Mouse (Mus musculus) hindbrain, embryonic 11.5 days (tissue): Measurements from ENCODE around the gene Slc29a1. TPM values are rescaled to one million over a fixed set of nuclear protein-coding genes. Genes with fewer than 3 reads are reported as not detected.
"Not testable (repeated sequence)": the region's sequence is repeated elsewhere in the genome, so short reads cannot be mapped to it uniquely, and the experiment has no call there.

ENCODE experiments used
- ATAC-seq: fragments of 200-750 bp; cut with Nextera tagmentation; 2 replicates; pipeline ENCODE4 v1.8.0; 2017; ENCODE audit warnings: mild to moderate bottlenecking, moderate TSS enrichment, moderate library complexity; ENCODE audit not compliant: low FRiP score
- DNase-seq: peaks from one replicate; pipeline ENCODE4 v3.0.0-alpha.2; 2015; ENCODE audit warnings: low spot score
- H3K27ac ChIP-seq: fragments of 300-500 bp; sonication (generic); 2 replicates; pipeline ENCODE4 v1.5.1; 2014; ENCODE audit warnings: mild to moderate bottlenecking, low read depth, low read length
- H3K27me3 ChIP-seq: fragments of 300-500 bp; sonication (generic); 2 replicates; pipeline ENCODE4 v1.6.1; 2014; ENCODE audit warnings: mild to moderate bottlenecking, low read length, moderate library complexity, mixed read lengths; ENCODE audit not compliant: control insufficient read depth, insufficient read depth
- H3K36me3 ChIP-seq: fragments of 300-500 bp; sonication (generic); 2 replicates; pipeline ENCODE4 v1.6.1; 2014; ENCODE audit warnings: mild to moderate bottlenecking, low read length, moderate library complexity, mixed read lengths; ENCODE audit not compliant: control insufficient read depth, insufficient read depth
- H3K4me1 ChIP-seq: fragments of 300-500 bp; sonication (generic); replicated peaks from 2 replicates; pipeline ENCODE4 v1.6.1; 2014; ENCODE audit warnings: low read length, mixed read lengths; ENCODE audit not compliant: control insufficient read depth, insufficient read depth
- H3K4me2 ChIP-seq: fragments of 300-500 bp; sonication (generic); replicated peaks from 2 replicates; pipeline ENCODE4 v1.6.1; 2014; ENCODE audit warnings: mild to moderate bottlenecking, low read depth, low read length
- H3K4me3 ChIP-seq: fragments of 300-500 bp; sonication (generic); 2 replicates; pipeline ENCODE4 v1.5.1; 2014; ENCODE audit warnings: low read depth, low read length
- H3K9ac ChIP-seq: fragments of 300-500 bp; sonication (generic); 2 replicates; pipeline ENCODE4 v1.6.1; 2014; ENCODE audit warnings: low read depth, low read length
- H3K9me3 ChIP-seq: fragments of 300-500 bp; sonication (generic); 2 replicates; pipeline ENCODE4 v1.6.1; 2016; ENCODE audit warnings: low read length; ENCODE audit not compliant: control insufficient read depth
- WGBS: fragments of 180-500 bp; shearing (Covaris S2); extraction: QIAGEN DNeasy Blood & Tissue Kit; methylation state at CpG from one replicate; pipeline ENCODE4 v1.1.7; 2014; 5-methylcytosine and 5-hydroxymethylcytosine counted together
- polyA plus RNA-seq: library from polyadenylated mRNA; unstranded; fragments of >200 nt; fragmentation: Nextera tagmentation; extraction: Ambion mirVana; gene quantifications from 2 replicates; pipeline ENCODE4 v1.2.1, GENCODE M21; 2014

The Slc29a1 gene
- polyA plus RNA-seq, 1 experiment from 2014 or later: 48.0 TPM

GRCm38 (mm10) chr17:45629861-45630694 is 30.7 kb upstream of the Slc29a1 start:
- peak overlapping the region; percentile 54; the same call in 1 of the 2 replicates for H3K27ac ChIP-seq
- H3K27me3 ChIP-seq: no peaks in the 10 kb centered on the region
- H3K4me2 ChIP-seq: peak overlapping the region; percentile 68
- peak; percentile 84 for ATAC-seq
- no peaks in the 10 kb centered on the region for H3K9me3 ChIP-seq
- H3K9ac ChIP-seq: peak overlapping the region; percentile 57
- DNase-seq: peak; percentile 80
- peaks cover 4% of the 10 kb centered on the region for H3K4me1 ChIP-seq
- H3K4me3 ChIP-seq: peak overlapping the region; percentile 32
- 2% methylated on average over 32 of the region's 34 CpGs for WGBS
- no peaks in the 10 kb centered on the region for H3K36me3 ChIP-seq

- Histone ChIP-seq H3K36me3 (no peaks in the 10 kb centered on the region), H3K4me3 (no peak overlapping the region), H3K27me3 (no peaks in the 10 kb centered on the region), H3K9ac (no peak overlapping the region), H3K4me2 (no peak overlapping the region; the same call in 1 of the 2 replicates), H3K27ac (no peak overlapping the region), H3K4me1 (peaks cover 4% of the 10 kb centered on the region), H3K9me3 (no peaks in the 10 kb centered on the region)
- 68% methylated on average over 13 of the region's 13 CpGs for WGBS
- ATAC-seq (0 out of 2 replicates have a peak, but pooled peaks have one; percentile 14), DNase-seq (peak; percentile 41)
Measured at GRCm38 (mm10) chr17:45628885-45629855, 29.8 kb upstream of the Slc29a1 start.

DNA sequence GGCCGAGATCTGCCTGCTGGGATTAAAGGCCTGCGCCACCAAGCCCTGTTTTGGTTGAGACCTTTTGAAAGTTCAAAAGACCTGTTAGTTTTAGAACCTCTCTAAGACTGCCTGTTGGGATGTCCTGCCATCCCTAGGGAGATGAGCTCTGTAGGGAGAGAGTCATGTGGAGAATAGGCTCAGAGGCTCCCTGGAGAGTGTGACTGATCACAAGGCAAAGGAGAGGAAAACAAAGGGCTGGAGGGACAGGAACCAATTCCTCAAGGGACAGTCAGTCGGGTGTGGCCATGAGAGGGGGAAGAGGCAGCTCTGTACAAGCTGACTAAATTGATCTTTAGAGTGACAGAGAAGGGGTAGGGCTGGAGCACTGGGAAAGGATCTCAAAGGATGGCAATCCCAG is 28.8 kb upstream of the Slc29a1 start:
- Histone ChIP-seq H3K27me3 (no peaks in the 10 kb centered on the region), H3K9me3 (no peaks in the 10 kb centered on the region), H3K4me2 (no peak overlapping the region), H3K4me1 (peaks cover 4% of the 10 kb centered on the region), H3K36me3 (no peaks in the 10 kb centered on the region), H3K9ac (no peak overlapping the region), H3K27ac (no peak overlapping the region), H3K4me3 (no peak overlapping the region)
- WGBS: 28% methylated on average over 3 of the region's 3 CpGs
- ATAC-seq: no peak
- DNase-seq: no peak

- H3K4me2 ChIP-seq: no peak overlapping the region
- no peak overlapping the region for H3K9ac ChIP-seq
- WGBS: 26% methylated on average over 15 of the region's 15 CpGs
- no peaks in the 10 kb centered on the region for H3K9me3 ChIP-seq
- DNase-seq: peak; percentile 92
- no peak overlapping the region for H3K4me3 ChIP-seq
- no peaks in the 10 kb centered on the region for H3K36me3 ChIP-seq
- H3K27me3 ChIP-seq: no peaks in the 10 kb centered on the region
- peaks cover 4% of the 10 kb centered on the region for H3K4me1 ChIP-seq
- H3K27ac ChIP-seq: no peak overlapping the region
- no peak for ATAC-seq
Measured at GRCm38 (mm10) chr17:45626577-45627134, 27.2 kb upstream of the Slc29a1 start.

DNA sequence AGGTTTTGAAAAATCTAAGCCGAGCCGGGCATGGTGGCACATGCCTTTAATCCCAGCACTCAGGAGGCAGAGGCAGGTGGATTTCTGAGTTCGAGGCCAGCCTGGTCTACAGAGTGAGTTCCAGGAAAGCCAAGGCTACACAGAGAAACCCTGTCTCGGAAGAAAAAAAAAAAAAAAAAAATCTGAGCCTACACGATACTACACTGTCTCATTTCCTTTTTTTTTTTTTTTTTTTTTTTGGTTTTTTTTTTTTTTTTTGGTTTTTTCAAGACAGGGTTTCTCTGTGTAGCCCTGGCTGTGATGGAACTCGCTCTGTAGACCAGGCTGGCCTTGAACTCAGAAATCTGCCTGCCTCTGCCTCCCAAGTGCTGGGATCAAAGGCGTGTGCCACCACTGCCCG is 24.0 kb upstream of the Slc29a1 start:
- not testable (repeated sequence) for H3K4me2 ChIP-seq, H3K9ac ChIP-seq, H3K27ac ChIP-seq, H3K4me1 ChIP-seq, ATAC-seq, H3K9me3 ChIP-seq, H3K4me3 ChIP-seq, H3K36me3 ChIP-seq, DNase-seq, H3K27me3 ChIP-seq
- WGBS: 92% methylated on average over 8 of the region's 8 CpGs

DNA sequence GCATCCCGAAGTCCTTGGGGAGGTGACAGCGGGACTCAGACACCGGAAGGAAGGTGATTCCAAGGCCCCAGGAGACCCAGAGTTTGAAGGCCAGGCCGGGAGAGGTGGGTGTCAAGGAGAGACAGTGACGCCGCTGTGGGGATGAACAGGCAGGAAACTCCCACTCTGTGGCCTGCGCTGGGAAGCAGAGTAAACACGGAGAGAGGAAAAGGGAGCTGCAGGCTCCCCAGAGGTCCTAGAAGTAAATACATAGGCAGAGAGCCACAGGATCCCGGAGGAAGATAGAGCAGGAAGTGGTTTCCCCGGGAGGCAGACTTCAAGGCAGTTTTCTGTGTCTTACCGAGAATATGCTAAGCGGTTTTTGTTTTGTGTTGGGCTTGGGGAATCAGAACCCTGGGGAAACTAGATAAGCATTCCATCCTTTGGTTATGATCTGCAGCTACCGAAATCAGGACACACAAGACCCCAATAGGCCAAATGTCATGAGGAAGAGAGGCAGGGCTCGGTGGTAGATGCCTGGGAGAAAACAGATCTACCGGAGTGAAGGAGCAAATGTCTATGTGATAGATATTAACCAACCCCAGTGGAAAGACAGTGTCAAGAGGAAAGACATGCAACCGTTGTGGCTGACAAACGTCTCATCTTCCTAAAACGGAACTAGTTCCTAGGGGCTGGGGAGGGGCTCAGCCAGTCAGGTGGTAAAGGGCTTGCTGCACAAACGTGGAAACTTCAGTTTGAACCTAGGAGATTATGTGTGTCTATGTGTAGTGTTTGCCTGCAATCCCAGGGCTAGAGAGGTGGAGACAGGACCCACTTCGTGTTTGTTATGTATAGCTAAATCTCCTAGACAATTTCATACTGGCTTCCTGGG is 20.2 kb upstream of the Slc29a1 start:
- peak overlapping the region; percentile 54 for H3K27ac ChIP-seq
- 34% methylated on average over 20 of the region's 20 CpGs for WGBS

GRCm38 (mm10) chr17:45618941-45619385 is 19.6 kb upstream of the Slc29a1 start:
- Histone ChIP-seq H3K9ac (peak overlapping the region; percentile 27; the same call in 1 of the 2 replicates), H3K36me3 (no peaks in the 10 kb centered on the region), H3K9me3 (no peaks in the 10 kb centered on the region), H3K27ac (peak overlapping the region; percentile 54; the same call in 1 of the 2 replicates), H3K27me3 (no peaks in the 10 kb centered on the region), H3K4me3 (no peak overlapping the region), H3K4me1 (0 out of 2 replicates have a peak, but pooled peaks cover 2% of the 10 kb centered on the region), H3K4me2 (peak overlapping the region; percentile 21; the same call in 1 of the 2 replicates)
- ATAC-seq (no peak), DNase-seq (no peak)
- WGBS: 11% methylated on average over 8 of the region's 8 CpGs

More for the DNA sequence above, 20.2 kb upstream of the Slc29a1 start:
- 0 out of 2 replicates have a peak, but pooled peaks cover 2% of the 10 kb centered on the region for H3K4me1 ChIP-seq
- no peak for ATAC-seq
- peak overlapping the region; percentile 21; the same call in 1 of the 2 replicates for H3K4me2 ChIP-seq
- peak overlapping the region; percentile 27; the same call in 1 of the 2 replicates for H3K9ac ChIP-seq
- 0 out of 2 replicates have a peak overlapping the region, but pooled peaks have one; percentile 4 for H3K4me3 ChIP-seq
- H3K36me3 ChIP-seq: no peaks in the 10 kb centered on the region
- no peaks in the 10 kb centered on the region for H3K9me3 ChIP-seq
- no peak for DNase-seq
- no peaks in the 10 kb centered on the region for H3K27me3 ChIP-seq
